Mouse (Mus musculus) limb, embryonic 12.5 days (tissue): ENCODE results near the gene Tube1. TPM values are rescaled to one million over a fixed set of nuclear protein-coding genes. Genes with fewer than 3 reads are reported as not detected.

ENCODE experiments used
- ATAC-seq: fragments of 200-750 bp; cut with Nextera tagmentation; 2 replicates; pipeline ENCODE4 v1.8.0; 2017; ENCODE audit warnings: low read depth, moderate TSS enrichment; ENCODE audit not compliant: insufficient number of reproducible peaks, insufficient read depth, low FRiP score, low TSS enrichment
- H3K27ac ChIP-seq: fragments of 300-500 bp; sonication (generic); 2 replicates; pipeline ENCODE4 v1.5.1; 2016; ENCODE audit warnings: mild to moderate bottlenecking, moderate library complexity
- H3K27me3 ChIP-seq: fragments of 300-500 bp; sonication (generic); 2 replicates; pipeline ENCODE4 v1.6.1; 2016; ENCODE audit warnings: mild to moderate bottlenecking, moderate library complexity
- H3K36me3 ChIP-seq: fragments of 300-500 bp; sonication (generic); 2 replicates; pipeline ENCODE4 v1.6.1; 2016; ENCODE audit warnings: mild to moderate bottlenecking, moderate library complexity
- H3K4me1 ChIP-seq: fragments of 300-500 bp; sonication (generic); replicated peaks from 2 replicates; pipeline ENCODE4 v1.6.1; 2016
- H3K4me2 ChIP-seq: fragments of 300-500 bp; sonication (generic); 2 replicates; pipeline ENCODE4 v1.6.1; 2016; ENCODE audit warnings: mild to moderate bottlenecking, moderate library complexity
- H3K4me3 ChIP-seq: fragments of 300-500 bp; sonication (generic); replicated peaks from 2 replicates; pipeline ENCODE4 v1.5.1; 2016; ENCODE audit warnings: mild to moderate bottlenecking
- H3K9ac ChIP-seq: fragments of 300-500 bp; sonication (generic); replicated peaks from 2 replicates; pipeline ENCODE4 v1.6.1; 2016; ENCODE audit warnings: mild to moderate bottlenecking, moderate library complexity
- H3K9me3 ChIP-seq: fragments of 300-500 bp; sonication (generic); 2 replicates; pipeline ENCODE4 v1.6.1; 2016; ENCODE audit warnings: mild to moderate bottlenecking, moderate library complexity
- WGBS: fragments of 180-500 bp; shearing (Covaris S2); methylation state at CpG from one replicate; pipeline ENCODE4 v1.1.7; 2016; 5-methylcytosine and 5-hydroxymethylcytosine counted together
- polyA plus RNA-seq: library from polyadenylated mRNA; unstranded; fragments of >200 nt; fragmentation: Nextera tagmentation; extraction: Ambion mirVana; gene quantifications from 2 replicates; pipeline ENCODE4 v1.2.1, GENCODE M21; 2016

Tube1 gene
- polyA plus RNA-seq, 1 experiment from 2014 or later = 20.3 TPM

- whole genome bisulfite sequencing = 80% methylated on average over 14 of the region's 14 CpGs
- Histone ChIP-seq H3K9me3 (no peaks in the 10 kb centered on the region), H3K4me1 (no peaks in the 10 kb centered on the region), H3K4me2 (no peak overlapping the region), H3K27ac (no peak overlapping the region), H3K9ac (no peak overlapping the region), H3K4me3 (no peak overlapping the region), H3K27me3 (no peaks in the 10 kb centered on the region), H3K36me3 (peaks cover 72% of the 10 kb centered on the region)
- no peak for ATAC-seq
These were observed 7.1 kb downstream of the Tube1 start for GRCm38 (mm10) chr10:39140843-39141242.

GRCm38 (mm10) chr10:39141401-39141800 lies 7.6 kb downstream of the Tube1 start:
- H3K9ac ChIP-seq = no peak overlapping the region
- no peak overlapping the region for H3K27ac ChIP-seq
- peaks cover 78% of the 10 kb centered on the region for H3K36me3 ChIP-seq
- H3K4me1 ChIP-seq = no peaks in the 10 kb centered on the region
- no peak for ATAC-seq
- 96% methylated on average over 2 of the region's 2 CpGs for WGBS
- H3K27me3 ChIP-seq = no peaks in the 10 kb centered on the region
- no peaks in the 10 kb centered on the region for H3K9me3 ChIP-seq
- no peak overlapping the region for H3K4me3 ChIP-seq
- no peak overlapping the region for H3K4me2 ChIP-seq

GRCm38 (mm10) chr10:39142216-39142615 lies 8.4 kb downstream of the Tube1 start:
- Histone ChIP-seq H3K4me2 (no peak overlapping the region), H3K9ac (no peak overlapping the region), H3K36me3 (peaks cover 81% of the 10 kb centered on the region), H3K4me3 (no peak overlapping the region), H3K4me1 (no peaks in the 10 kb centered on the region), H3K9me3 (no peaks in the 10 kb centered on the region), H3K27me3 (no peaks in the 10 kb centered on the region), H3K27ac (no peak overlapping the region)
- WGBS = 89% methylated on average over 12 of the region's 12 CpGs
- no peak for ATAC-seq

DNA sequence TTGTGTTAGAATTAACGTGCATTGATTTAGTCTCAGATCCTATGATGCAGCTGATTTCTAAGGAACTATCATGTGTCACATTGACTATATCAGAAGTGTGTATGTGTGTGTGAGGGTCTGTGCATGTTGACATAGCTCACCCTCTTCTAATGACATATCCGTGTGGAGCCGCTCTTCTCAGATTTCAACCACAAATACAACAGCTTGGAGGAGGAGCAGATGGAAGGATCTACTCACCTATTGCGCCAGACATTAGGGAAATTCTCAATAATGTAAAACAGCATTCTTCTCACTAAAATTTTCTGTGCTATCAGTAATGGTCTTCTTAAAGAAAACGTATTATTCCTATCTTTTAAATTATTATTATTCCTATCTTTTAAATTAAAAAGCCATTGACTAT lies 22.9 kb downstream of the Tube1 start:
- ATAC-seq = no peak
- peaks cover 10% of the 10 kb centered on the region; the same call in 1 of the 2 replicates for H3K36me3 ChIP-seq
- H3K27ac ChIP-seq = no peak overlapping the region
- H3K4me1 ChIP-seq = no peaks in the 10 kb centered on the region
- WGBS = 80% methylated on average over 5 of the region's 5 CpGs
- H3K9ac ChIP-seq = no peak overlapping the region
- no peak overlapping the region for H3K4me2 ChIP-seq
- no peaks in the 10 kb centered on the region for H3K27me3 ChIP-seq
- no peak overlapping the region for H3K4me3 ChIP-seq
- H3K9me3 ChIP-seq = no peaks in the 10 kb centered on the region

- 91% methylated on average over 1 of the region's 1 CpGs for WGBS
These were observed 23.5 kb downstream of the Tube1 start for GRCm38 (mm10) chr10:39157321-39157720.

GRCm38 (mm10) chr10:39158306-39158705 lies 24.5 kb downstream of the Tube1 start:
- Histone ChIP-seq H3K4me1 (peaks cover 9% of the 10 kb centered on the region), H3K27ac (no peak overlapping the region), H3K4me3 (no peak overlapping the region), H3K9ac (no peak overlapping the region), H3K36me3 (peaks cover 7% of the 10 kb centered on the region; the same call in 1 of the 2 replicates), H3K9me3 (no peaks in the 10 kb centered on the region), H3K27me3 (no peaks in the 10 kb centered on the region), H3K4me2 (no peak overlapping the region)
- no peak for ATAC-seq
- WGBS = 52% methylated on average over 12 of the region's 12 CpGs

More at GRCm38 (mm10) chr10:39157321-39157720, 23.5 kb downstream of the Tube1 start:
- Histone ChIP-seq H3K27ac (no peak overlapping the region), H3K4me1 (no peaks in the 10 kb centered on the region), H3K4me3 (no peak overlapping the region), H3K27me3 (no peaks in the 10 kb centered on the region), H3K4me2 (no peak overlapping the region), H3K9ac (no peak overlapping the region), H3K9me3 (no peaks in the 10 kb centered on the region), H3K36me3 (peaks cover 7% of the 10 kb centered on the region; the same call in 1 of the 2 replicates)
- ATAC-seq = no peak

DNA sequence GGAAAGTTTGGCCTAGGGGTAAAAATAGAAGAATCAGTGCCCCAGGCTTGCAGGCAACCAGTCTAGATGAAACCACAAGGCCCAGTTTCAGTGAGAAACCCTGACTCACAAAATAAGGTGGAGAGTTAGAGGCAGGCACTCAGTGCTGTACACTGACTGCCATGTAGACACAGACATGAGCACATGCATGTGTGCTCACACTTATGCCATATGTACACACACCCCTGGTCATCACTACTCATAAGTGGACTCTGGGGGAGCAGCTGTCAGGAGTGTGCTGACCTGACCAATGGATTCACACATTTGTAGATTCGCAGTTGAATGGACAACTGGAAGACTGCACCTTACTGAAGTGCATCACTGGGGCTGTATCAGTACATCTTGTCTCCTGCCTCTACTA lies 27.6 kb downstream of the Tube1 start:
- WGBS = 91% methylated on average over 1 of the region's 1 CpGs
- no peaks in the 10 kb centered on the region for H3K27me3 ChIP-seq
- no peak overlapping the region for H3K27ac ChIP-seq
- no peaks in the 10 kb centered on the region for H3K9me3 ChIP-seq
- H3K4me3 ChIP-seq = no peak overlapping the region
- ATAC-seq = no peak
- peaks cover 12% of the 10 kb centered on the region for H3K4me1 ChIP-seq
- H3K36me3 ChIP-seq = no peaks in the 10 kb centered on the region
- H3K9ac ChIP-seq = no peak overlapping the region
- H3K4me2 ChIP-seq = no peak overlapping the region

- no peak overlapping the region for H3K9ac ChIP-seq
- peaks cover 15% of the 10 kb centered on the region for H3K4me1 ChIP-seq
- no peaks in the 10 kb centered on the region for H3K36me3 ChIP-seq
- H3K4me3 ChIP-seq = no peak overlapping the region
- 16% methylated on average over 18 of the region's 18 CpGs for WGBS
- H3K4me2 ChIP-seq = peak overlapping the region; percentile 40
- no peaks in the 10 kb centered on the region for H3K27me3 ChIP-seq
- no peak overlapping the region for H3K27ac ChIP-seq
- no peak for ATAC-seq
- no peaks in the 10 kb centered on the region for H3K9me3 ChIP-seq
These were observed 29.1 kb downstream of the Tube1 start for GRCm38 (mm10) chr10:39162666-39163484.

DNA sequence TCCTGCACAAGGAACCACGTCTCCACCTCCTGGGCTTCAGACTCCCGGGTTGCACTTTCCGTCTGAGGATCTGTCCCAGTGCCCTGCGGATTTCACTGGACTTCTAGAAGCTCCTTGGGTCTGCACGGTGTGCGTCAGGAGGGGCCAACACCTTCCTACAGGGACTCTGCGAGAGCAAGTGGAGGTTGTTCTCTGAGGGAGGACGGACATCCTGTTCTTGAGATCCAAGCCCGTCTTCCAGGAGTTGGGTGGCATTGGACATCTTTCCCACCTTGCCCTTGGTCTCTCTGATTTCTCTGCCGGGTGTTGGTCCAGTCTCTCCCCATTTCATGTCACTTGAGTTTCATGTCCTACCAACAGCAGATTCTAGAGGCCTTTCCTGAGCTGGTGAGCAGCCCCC lies 29.9 kb downstream of the Tube1 start, which contains the start of gene Ccn6:
Gene Ccn6, minus strand, starts transcription at position 101 of the 400 bp plus-strand sequence.
- Histone ChIP-seq H3K9ac (no peak within 1 kb of the TSS), H3K27ac (no peak within 1 kb of the TSS), H3K4me1 (peaks cover 15% of the 10 kb centered on the region), H3K27me3 (no peaks in the 10 kb centered on the region), H3K4me2 (peak within 1 kb of the TSS; percentile 40), H3K36me3 (no peaks in the 10 kb centered on the region), H3K4me3 (no peak within 1 kb of the TSS), H3K9me3 (no peaks in the 10 kb centered on the region)
- WGBS = 90% methylated on average over 10 of the region's 10 CpGs
- ATAC-seq = no peak

DNA sequence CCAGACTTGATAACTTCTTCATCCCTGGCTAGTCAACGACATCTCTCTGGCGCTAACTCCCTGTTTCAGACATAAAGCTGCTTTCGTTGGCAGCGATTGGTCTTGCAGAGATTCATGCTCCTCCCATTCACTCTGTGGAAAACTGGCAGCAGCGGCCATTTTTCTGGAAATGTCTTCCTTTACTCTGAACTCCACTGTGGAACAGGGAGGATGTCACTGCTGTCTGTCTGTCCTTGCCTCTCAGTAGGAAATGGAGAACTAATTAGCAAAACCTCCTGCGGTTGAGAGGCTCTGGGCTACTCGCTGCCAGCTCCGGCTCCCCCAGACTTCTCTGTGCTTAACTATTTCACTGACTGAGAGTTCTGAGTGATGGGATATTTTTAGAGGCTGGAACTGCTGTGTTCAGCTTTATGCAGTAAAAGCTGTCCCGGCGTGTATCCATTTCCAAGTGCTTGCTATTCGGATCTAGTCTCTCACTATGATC lies 31.9 kb downstream of the Tube1 start:
- no peaks in the 10 kb centered on the region for H3K36me3 ChIP-seq
- no peaks in the 10 kb centered on the region for H3K27me3 ChIP-seq
- no peak overlapping the region for H3K27ac ChIP-seq
- 0 out of 2 replicates have a peak overlapping the region, but pooled peaks have one; percentile 20 for H3K4me3 ChIP-seq
- H3K4me2 ChIP-seq = peak overlapping the region; percentile 40; the same call in 1 of the 2 replicates
- H3K9me3 ChIP-seq = no peaks in the 10 kb centered on the region
- peaks cover 31% of the 10 kb centered on the region for H3K4me1 ChIP-seq
- ATAC-seq = no peak
- no peak overlapping the region for H3K9ac ChIP-seq
- WGBS = 35% methylated on average over 11 of the region's 11 CpGs

DNA sequence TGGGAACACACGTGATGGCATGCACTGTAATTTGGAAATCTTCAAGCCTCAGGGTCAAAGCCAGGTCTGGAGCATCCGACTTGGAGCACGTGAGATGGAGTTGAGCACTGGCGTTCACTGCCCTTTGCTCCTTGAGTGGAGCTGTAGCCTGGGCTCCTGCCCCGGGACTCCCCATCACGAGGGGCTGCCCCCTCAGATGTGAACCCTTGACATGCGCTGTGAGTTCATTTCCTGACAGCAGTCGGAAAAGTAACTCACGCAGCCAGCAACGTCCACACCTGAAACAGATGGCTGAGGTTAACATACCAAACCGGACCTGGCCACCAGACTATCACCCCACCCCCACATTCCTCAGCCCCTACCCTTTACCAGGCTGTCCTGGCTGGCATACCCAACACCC lies 33.8 kb downstream of the Tube1 start:
- H3K9ac ChIP-seq = no peak overlapping the region
- H3K4me1 ChIP-seq = peaks cover 39% of the 10 kb centered on the region
- no peaks in the 10 kb centered on the region for H3K27me3 ChIP-seq
- no peak for ATAC-seq
- no peaks in the 10 kb centered on the region for H3K36me3 ChIP-seq
- no peak overlapping the region for H3K27ac ChIP-seq
- no peak overlapping the region for H3K4me3 ChIP-seq
- WGBS = 65% methylated on average over 11 of the region's 11 CpGs
- H3K9me3 ChIP-seq = no peaks in the 10 kb centered on the region
- H3K4me2 ChIP-seq = no peak overlapping the region
